Mouse (Mus musculus) liver, postnatal 0 days (tissue): ENCODE results near the gene Mmp15.

Source experiments
- CTCF ChIP-seq: sonication (generic); IDR thresholded peaks from 2 replicates; pipeline ENCODE4 v1.5.1; 2016; ENCODE audit warnings: antibody characterized with exemption, low read depth
- EP300 ChIP-seq: IDR thresholded peaks from 2 replicates; pipeline ENCODE4 v1.6.1; 2016; ENCODE audit warnings: antibody characterized with exemption, low read depth, mild to moderate bottlenecking

- TF ChIP-seq EP300 (no peak), CTCF (no peak)
Observed at GRCm38 (mm10) chr8:95335706-95336105, 16.4 kb upstream of the Mmp15 start.
